Mouse (Mus musculus) CH12.LX (cell line): ENCODE measurements at regions not wholly inside any gene's neighbourhood (a gene's known extent, or its start where the extent isn't known, plus 50 kb on each side); places are given as distances from the start of the nearest gene placed in this dataset.
A peak's percentile ranks its signal among the peaks of the same experiment; 100 is the strongest.

ENCODE experiments used
- DNase-seq: peaks from one replicate; pipeline ENCODE4 v3.0.0-alpha.2; 2013; ENCODE audit errors: extremely low read depth
- H3K27ac ChIP-seq: 2 replicates; pipeline ENCODE4 v1.5.1; 2012; ENCODE audit warnings: low read depth, mild to moderate bottlenecking, control low read depth, moderate library complexity; ENCODE audit not compliant: insufficient read depth
- H3K27me3 ChIP-seq: replicated peaks from 2 replicates; pipeline ENCODE3; 2012; ENCODE audit warnings: inconsistent platforms
- H3K36me3 ChIP-seq, 2 experiments: replicated peaks in 1 of 2; 2 replicates each; pipeline versions ENCODE3 to v1.6.1; 2012; ENCODE audit warnings: inconsistent platforms in 1 of 2, low read length in 1 of 2, mild to moderate bottlenecking in 1 of 2, mixed read lengths in 1 of 2, moderate library complexity in 1 of 2; ENCODE audit not compliant: control insufficient read depth in 1 of 2, insufficient read depth in 1 of 2
- H3K4me1 ChIP-seq, 2 experiments: 2 replicates each; pipeline ENCODE4 v1.6.1; 2012; ENCODE audit warnings: inconsistent platforms in 1 of 2, moderate library complexity in 1 of 2; ENCODE audit not compliant: insufficient read depth in 2 of 2, control insufficient read depth in 1 of 2
- H3K4me2 ChIP-seq: 2 replicates; pipeline ENCODE4 v1.6.1; 2012; ENCODE audit warnings: low read depth, mild to moderate bottlenecking, control low read depth; ENCODE audit not compliant: poor library complexity, insufficient read depth, severe bottlenecking
- H3K4me3 ChIP-seq, 3 experiments: fragments of 150-350 bp in 1 of 3; sonication (generic) in 1 of 3; replicated peaks in 1 of 3; 2 replicates each; pipeline versions ENCODE3 to v1.5.1; 2011 to 2012; ENCODE audit warnings: low read depth in 2 of 3, low read length in 2 of 3, mild to moderate bottlenecking in 2 of 3, moderate library complexity in 2 of 3, control low read depth in 1 of 3, improper control_type of control experiment in 1 of 3, inconsistent platforms in 1 of 3, mixed read lengths in 1 of 3; ENCODE audit not compliant: poor library complexity in 1 of 3
- H3K79me2 ChIP-seq: replicated peaks from 2 replicates; pipeline ENCODE4 v1.6.1; 2012; ENCODE audit warnings: mild to moderate bottlenecking, moderate library complexity; ENCODE audit not compliant: control insufficient read depth, poor library complexity, insufficient read depth, severe bottlenecking; ENCODE audit errors: extremely low read depth
- H3K9ac ChIP-seq: 2 replicates; pipeline ENCODE4 v1.6.1; 2012; ENCODE audit warnings: low read depth, mild to moderate bottlenecking, control low read depth, moderate library complexity; ENCODE audit not compliant: insufficient read depth
- H3K9me3 ChIP-seq: replicated peaks from 2 replicates; pipeline ENCODE3; 2012; ENCODE audit warnings: low read length, inconsistent platforms, mixed read lengths
- CHD1 ChIP-seq: IDR thresholded peaks from 2 replicates; pipeline ENCODE4 v1.6.1; 2012; ENCODE audit warnings: low read depth, low read length, improper control_type of control experiment, inconsistent platforms
- CHD2 ChIP-seq: IDR thresholded peaks from 2 replicates; pipeline ENCODE4 v1.6.1; 2011; ENCODE audit warnings: low read length, improper control_type of control experiment
- CTCF ChIP-seq, 2 experiments: IDR thresholded peaks in 1 of 2; conservative IDR thresholded peaks in 1 of 2; 2 replicates each; pipeline ENCODE4 v1.5.1; 2011 to 2012; ENCODE audit warnings: low read depth in 2 of 2, low read length in 2 of 2, improper control_type of control experiment in 1 of 2, inconsistent platforms in 1 of 2, mild to moderate bottlenecking in 1 of 2, moderate library complexity in 1 of 2
- ELF1 ChIP-seq: IDR thresholded peaks from 2 replicates; pipeline ENCODE4 v1.6.1; 2014; ENCODE audit warnings: low read depth, mild to moderate bottlenecking, inconsistent platforms, low read length, improper control_type of control experiment
- EP300 ChIP-seq: IDR thresholded peaks from 2 replicates; pipeline ENCODE4 v1.6.1; 2011; ENCODE audit warnings: low read length, improper control_type of control experiment
- ETS1 ChIP-seq: conservative IDR thresholded peaks from 2 replicates; pipeline ENCODE4 v1.6.1; 2012; ENCODE audit warnings: low read depth, mild to moderate bottlenecking, inconsistent platforms, low read length, improper control_type of control experiment, moderate library complexity
- JUND ChIP-seq: conservative IDR thresholded peaks from 2 replicates; pipeline ENCODE4 v1.6.1; 2011; ENCODE audit warnings: low read depth, low read length, improper control_type of control experiment
- KAT2A ChIP-seq: IDR thresholded peaks from 2 replicates; pipeline ENCODE4 v1.6.1; 2012; ENCODE audit warnings: low read length, improper control_type of control experiment, inconsistent platforms; ENCODE audit not compliant: insufficient replicate concordance
- MAFK ChIP-seq: IDR thresholded peaks from 2 replicates; pipeline ENCODE4 v1.6.1; 2011; ENCODE audit warnings: low read length, improper control_type of control experiment; ENCODE audit not compliant: insufficient replicate concordance
- MAX ChIP-seq: IDR thresholded peaks from 2 replicates; pipeline ENCODE4 v1.6.1; 2011; ENCODE audit warnings: low read length, improper control_type of control experiment
- MEF2A ChIP-seq: IDR thresholded peaks from 2 replicates; pipeline ENCODE4 v1.6.1; 2014; ENCODE audit warnings: low read depth, mild to moderate bottlenecking, inconsistent platforms, low read length, improper control_type of control experiment, borderline replicate concordance
- POLR2A ChIP-seq: IDR thresholded peaks from 2 replicates; pipeline ENCODE4 v1.6.1; 2011; ENCODE audit warnings: low read depth, mild to moderate bottlenecking, improper control_type of control experiment, low read length
- POLR2AphosphoS2 ChIP-seq: IDR thresholded peaks from 2 replicates; pipeline ENCODE4 v1.6.1; 2011; ENCODE audit warnings: low read depth, low read length, improper control_type of control experiment
- RAD21 ChIP-seq: IDR thresholded peaks from 2 replicates; pipeline ENCODE4 v1.6.1; 2011; ENCODE audit warnings: low read depth, mild to moderate bottlenecking, low read length, improper control_type of control experiment, moderate library complexity
- RCOR1 ChIP-seq: conservative IDR thresholded peaks from 2 replicates; pipeline ENCODE4 v1.6.1; 2012; ENCODE audit warnings: low read depth, mild to moderate bottlenecking, inconsistent platforms, low read length, improper control_type of control experiment
- SIN3A ChIP-seq: IDR thresholded peaks from 2 replicates; pipeline ENCODE4 v1.6.1; 2012; ENCODE audit warnings: low read length, improper control_type of control experiment, inconsistent platforms
- SMC3 ChIP-seq: IDR thresholded peaks from 2 replicates; pipeline ENCODE4 v1.6.1; 2011; ENCODE audit warnings: low read depth, low read length, improper control_type of control experiment
- TCF12 ChIP-seq: IDR thresholded peaks from 2 replicates; pipeline ENCODE4 v1.6.1; 2014; ENCODE audit warnings: low read depth, mild to moderate bottlenecking, inconsistent platforms, low read length, improper control_type of control experiment
- UBTF ChIP-seq: IDR thresholded peaks from 2 replicates; pipeline ENCODE4 v1.6.1; 2012; ENCODE audit warnings: low read depth, mild to moderate bottlenecking, inconsistent platforms, low read length, improper control_type of control experiment, moderate library complexity
- USF2 ChIP-seq: conservative IDR thresholded peaks from 2 replicates; pipeline ENCODE4 v1.6.1; 2011; ENCODE audit warnings: low read depth, low read length, improper control_type of control experiment
- ZC3H11A ChIP-seq: IDR thresholded peaks from 2 replicates; pipeline ENCODE4 v1.6.1; 2012; ENCODE audit warnings: low read depth, mild to moderate bottlenecking, inconsistent platforms, low read length, improper control_type of control experiment
- ZKSCAN1 ChIP-seq: IDR thresholded peaks from 2 replicates; pipeline ENCODE4 v1.6.1; 2012; ENCODE audit warnings: low read depth, inconsistent platforms, low read length, improper control_type of control experiment, borderline replicate concordance
- ZMIZ1 ChIP-seq: IDR thresholded peaks from 2 replicates; pipeline ENCODE4 v1.6.1; 2012; ENCODE audit warnings: low read depth, mild to moderate bottlenecking, inconsistent platforms, low read length, improper control_type of control experiment
- ZNF384 ChIP-seq: IDR thresholded peaks from 2 replicates; pipeline ENCODE4 v1.6.1; 2012; ENCODE audit warnings: low read depth, low read length, improper control_type of control experiment, inconsistent platforms
- dilution Hi-C: fragments of 300-500 bp; cut with MboI; formaldehyde crosslinking; loops from 2 replicates; pipeline ENCODE4 v1.14.3; 2020; ENCODE audit warnings: low sequenced_read_pairs; ENCODE audit not compliant: extremely low pct_unique_long_range_greater_than_20kb, extremely low pct_ligation_motif_present
- in situ Hi-C: fragments of 300-500 bp; cut with MboI; formaldehyde crosslinking; loops from 3 replicates; pipeline ENCODE4 v1.14.3; 2019; ENCODE audit warnings: low sequenced_read_pairs, low pct_ligation_motif_present, low pct_unique_long_range_greater_than_20kb, mixed read lengths

GRCm38 (mm10) chr4:148353969-148354368, 66.2 kb upstream of the Disp3 start:
- H3K27ac ChIP-seq = no peak overlapping the region
- peaks cover 17% of the 10 kb centered on the region for H3K9me3 ChIP-seq
- in situ Hi-C loops (no loop called here), dilution Hi-C loops (no loop called here)
- H3K27me3 ChIP-seq = peaks cover 46% of the 10 kb centered on the region
- H3K4me1 ChIP-seq = no peaks in the 10 kb centered on the region
- no peak overlapping the region for H3K9ac ChIP-seq
- H3K79me2 ChIP-seq = no peaks in the 10 kb centered on the region
- H3K4me3 ChIP-seq = no peak overlapping the region
- no peak for TF ChIP-seq ZNF384
- TF ChIP-seq CHD1 = no peak
- no peak for TF ChIP-seq SMC3
- TF ChIP-seq MAFK = no peak
- TF ChIP-seq RAD21 = no peak
- TF ChIP-seq ZMIZ1 = no peak
- no peak for TF ChIP-seq CHD2
- TF ChIP-seq MEF2A = no peak
- H3K36me3 ChIP-seq = no peaks in the 10 kb centered on the region
- H3K4me2 ChIP-seq = no peak overlapping the region
- DNase-seq = no peak

GRCm38 (mm10) chr4:148352690-148353089, 64.9 kb upstream of the Disp3 start:
- no peaks in the 10 kb centered on the region for H3K36me3 ChIP-seq
- H3K9ac ChIP-seq = no peak overlapping the region
- no peak overlapping the region for H3K27ac ChIP-seq
- no peak for TF ChIP-seq SIN3A
- no peak for TF ChIP-seq POLR2AphosphoS2
- peak in 1 of 2 experiments; percentile 37; a peak in 2 of 4 replicates for TF ChIP-seq CTCF (conservative IDR thresholded peaks at IDR 0.05 in 1 of 2, IDR thresholded peaks at IDR 0.05 in 1 of 2; ENCODE audit: low read depth in 2 of 2, low read length in 2 of 2)
- no peak for TF ChIP-seq JUND
- TF ChIP-seq SMC3 = no peak
- TF ChIP-seq MAFK = no peak
- no peak for TF ChIP-seq ETS1
- H3K9me3 ChIP-seq = peaks cover 17% of the 10 kb centered on the region
- no peaks in the 10 kb centered on the region for H3K4me1 ChIP-seq
- in situ Hi-C loops = no loop called here
- no peak overlapping the region for H3K4me3 ChIP-seq
- H3K4me2 ChIP-seq = no peak overlapping the region
- H3K79me2 ChIP-seq = no peaks in the 10 kb centered on the region
- H3K27me3 ChIP-seq = peaks cover 44% of the 10 kb centered on the region
- DNase-seq = no peak
- dilution Hi-C loops = no loop called here

GRCm38 (mm10) chr4:148341531-148342157, 53.9 kb upstream of the Disp3 start:
- Histone ChIP-seq H3K27me3 (peaks cover 77% of the 10 kb centered on the region), H3K27ac (no peak overlapping the region), H3K4me1 (no peaks in the 10 kb centered on the region), H3K4me2 (no peak overlapping the region), H3K4me3 (no peak overlapping the region), H3K79me2 (no peaks in the 10 kb centered on the region), H3K36me3 (no peaks in the 10 kb centered on the region), H3K9me3 (peaks cover 2% of the 10 kb centered on the region), H3K9ac (no peak overlapping the region)
- in situ Hi-C loops (no loop called here), dilution Hi-C loops (no loop called here)
- TF ChIP-seq SMC3 (no peak), CHD2 (no peak), ETS1 (no peak), EP300 (no peak), ZC3H11A (no peak), SIN3A (no peak), UBTF (no peak), TCF12 (no peak), USF2 (no peak), RCOR1 (no peak), POLR2A (no peak), MAX (no peak), ELF1 (no peak), JUND (no peak), MAFK (no peak), KAT2A (no peak), POLR2AphosphoS2 (no peak), ZKSCAN1 (no peak), RAD21 (no peak)
- DNase-seq = no peak
